Mouse (Mus musculus) forebrain, embryonic 10.5 days (tissue): ENCODE results near the gene Gm10491. TPM values are rescaled to one million over a fixed set of nuclear protein-coding genes. Genes with fewer than 3 reads are reported as not detected.

Experiments
- DNase-seq: peaks from one replicate; pipeline ENCODE4 v3.0.0-alpha.2; 2017; ENCODE audit warnings: low spot score; ENCODE audit errors: extremely low spot score
- H3K27ac ChIP-seq: fragments of 300-500 bp; sonication (generic); 2 replicates; pipeline ENCODE4 v1.5.1; 2016; ENCODE audit warnings: mild to moderate bottlenecking
- H3K27me3 ChIP-seq: fragments of 300-500 bp; sonication (generic); 2 replicates; pipeline ENCODE4 v1.6.1; 2016; ENCODE audit warnings: mild to moderate bottlenecking; ENCODE audit not compliant: poor library complexity, severe bottlenecking
- H3K36me3 ChIP-seq: fragments of 300-500 bp; sonication (generic); replicated peaks from 2 replicates; pipeline ENCODE4 v1.6.1; 2016; ENCODE audit warnings: mild to moderate bottlenecking, moderate library complexity
- H3K4me1 ChIP-seq: fragments of 300-500 bp; sonication (generic); 2 replicates; pipeline ENCODE4 v1.6.1; 2016
- H3K4me3 ChIP-seq: fragments of 300-500 bp; sonication (generic); 2 replicates; pipeline ENCODE4 v1.5.1; 2016; ENCODE audit warnings: mild to moderate bottlenecking, moderate library complexity
- H3K9me3 ChIP-seq: fragments of 300-500 bp; sonication (generic); 2 replicates; pipeline ENCODE4 v1.6.1; 2016; ENCODE audit warnings: mild to moderate bottlenecking, moderate library complexity
- WGBS: fragments of 180-500 bp; shearing (Covaris S2); methylation state at CpG from one replicate; pipeline ENCODE4 v1.1.7; 2016; 5-methylcytosine and 5-hydroxymethylcytosine counted together
- polyA plus RNA-seq: library from polyadenylated mRNA; unstranded; fragments of >200 nt; fragmentation: Nextera tagmentation; extraction: Ambion mirVana; gene quantifications from 2 replicates; pipeline ENCODE4 v1.2.1, GENCODE M21; 2016

The Gm10491 gene
- not detected in 2 replicates for polyA plus RNA-seq

DNA sequence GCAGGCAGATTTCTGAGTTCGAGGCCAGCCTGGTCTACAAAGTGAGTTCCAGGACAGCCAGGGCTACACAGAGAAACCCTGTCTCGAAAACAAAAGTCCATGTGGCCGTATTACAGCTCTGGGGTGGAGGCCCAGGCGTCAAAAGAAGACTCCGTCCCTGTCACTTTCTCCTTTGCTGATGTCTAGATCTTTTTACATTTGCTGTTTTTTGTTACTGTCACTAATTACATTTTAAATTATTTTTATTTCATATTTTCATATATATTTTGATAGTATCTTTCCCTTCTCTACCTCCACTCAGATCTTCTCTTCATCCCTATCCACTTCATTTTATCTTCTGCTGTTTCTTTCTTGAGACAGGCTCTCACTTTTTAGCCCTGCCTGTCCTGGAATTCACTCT, at the start of gene Gm10491:
Gene Gm10491, minus strand, starts transcription at position 101 of the 400 bp plus-strand sequence.
- Histone ChIP-seq H3K27ac (no peak within 1 kb of the TSS), H3K36me3 (peaks cover 24% of the 10 kb centered on the region), H3K4me1 (no peaks in the 10 kb centered on the region), H3K9me3 (no peaks in the 10 kb centered on the region; the same call in 1 of the 2 replicates), H3K27me3 (no peaks in the 10 kb centered on the region), H3K4me3 (no peak within 1 kb of the TSS)
- 92% methylated on average over 5 of the region's 5 CpGs for WGBS
- no peak for DNase-seq

DNA sequence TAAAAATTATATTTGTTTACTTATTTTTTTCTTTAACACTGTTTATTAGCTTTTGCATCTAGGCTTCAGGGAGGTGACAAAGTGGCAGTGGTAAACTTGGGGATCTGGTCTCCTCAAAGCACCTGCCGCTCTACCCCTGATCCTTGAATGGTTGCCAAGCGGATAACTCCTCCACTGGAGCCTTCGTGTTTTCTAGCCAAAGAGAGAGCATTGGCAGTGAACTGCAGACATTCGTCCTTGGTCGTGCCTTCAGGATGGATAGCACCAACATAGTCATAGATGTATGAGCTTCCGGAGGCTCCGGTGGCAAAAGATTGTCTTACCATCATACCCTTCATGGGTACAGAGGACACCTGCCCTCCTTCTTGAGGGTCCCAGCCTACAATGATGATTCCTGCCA, 42.5 kb upstream of the Gm10491 start:
- Histone ChIP-seq H3K27me3 (no peaks in the 10 kb centered on the region), H3K9me3 (peaks cover 5% of the 10 kb centered on the region; the same call in 1 of the 2 replicates), H3K4me3 (no peak overlapping the region), H3K27ac (no peak overlapping the region), H3K36me3 (0 out of 2 replicates have a peak, but pooled peaks cover 6% of the 10 kb centered on the region), H3K4me1 (peaks cover 17% of the 10 kb centered on the region)
- 95% methylated on average over 7 of the region's 7 CpGs for WGBS
- no peak for DNase-seq

DNA sequence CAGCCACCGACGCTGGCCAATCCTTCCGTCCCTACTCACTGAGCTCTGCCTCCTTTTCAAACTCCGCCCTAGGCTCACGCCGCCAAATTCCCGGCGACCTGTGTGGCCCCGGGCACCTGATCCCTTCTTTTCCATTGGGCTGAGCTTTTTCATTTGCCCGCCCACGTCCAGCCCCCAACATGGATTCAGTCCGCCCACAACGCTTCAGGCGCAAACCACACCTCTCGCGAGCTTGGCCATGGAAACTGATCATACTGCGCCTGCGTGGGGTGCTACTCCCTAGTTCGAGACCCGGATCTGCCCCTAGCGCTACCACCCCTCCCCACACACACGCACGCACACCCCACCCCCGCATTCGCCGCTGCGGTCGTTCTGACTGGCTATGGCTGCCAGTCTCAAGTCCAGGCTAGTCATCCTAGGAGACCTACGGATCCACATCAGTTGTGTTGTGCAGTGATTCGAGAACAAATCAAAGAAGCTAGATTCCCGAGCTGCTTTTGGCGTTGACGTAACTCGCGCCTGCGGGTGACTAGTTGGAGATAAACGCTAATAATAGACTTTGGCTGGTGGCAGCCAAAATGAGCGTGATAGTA, 40.4 kb upstream of the Gm10491 start:
- peak overlapping the region; percentile 58 for H3K4me3 ChIP-seq
- peaks cover 17% of the 10 kb centered on the region for H3K4me1 ChIP-seq
- peaks cover 5% of the 10 kb centered on the region; the same call in 1 of the 2 replicates for H3K9me3 ChIP-seq
- WGBS, result 15% methylated on average over 38 of the region's 38 CpGs
- peak; percentile 92 for DNase-seq
- H3K27me3 ChIP-seq, result no peaks in the 10 kb centered on the region
- peak overlapping the region; percentile 85 for H3K27ac ChIP-seq
- peaks cover 24% of the 10 kb centered on the region for H3K36me3 ChIP-seq

DNA sequence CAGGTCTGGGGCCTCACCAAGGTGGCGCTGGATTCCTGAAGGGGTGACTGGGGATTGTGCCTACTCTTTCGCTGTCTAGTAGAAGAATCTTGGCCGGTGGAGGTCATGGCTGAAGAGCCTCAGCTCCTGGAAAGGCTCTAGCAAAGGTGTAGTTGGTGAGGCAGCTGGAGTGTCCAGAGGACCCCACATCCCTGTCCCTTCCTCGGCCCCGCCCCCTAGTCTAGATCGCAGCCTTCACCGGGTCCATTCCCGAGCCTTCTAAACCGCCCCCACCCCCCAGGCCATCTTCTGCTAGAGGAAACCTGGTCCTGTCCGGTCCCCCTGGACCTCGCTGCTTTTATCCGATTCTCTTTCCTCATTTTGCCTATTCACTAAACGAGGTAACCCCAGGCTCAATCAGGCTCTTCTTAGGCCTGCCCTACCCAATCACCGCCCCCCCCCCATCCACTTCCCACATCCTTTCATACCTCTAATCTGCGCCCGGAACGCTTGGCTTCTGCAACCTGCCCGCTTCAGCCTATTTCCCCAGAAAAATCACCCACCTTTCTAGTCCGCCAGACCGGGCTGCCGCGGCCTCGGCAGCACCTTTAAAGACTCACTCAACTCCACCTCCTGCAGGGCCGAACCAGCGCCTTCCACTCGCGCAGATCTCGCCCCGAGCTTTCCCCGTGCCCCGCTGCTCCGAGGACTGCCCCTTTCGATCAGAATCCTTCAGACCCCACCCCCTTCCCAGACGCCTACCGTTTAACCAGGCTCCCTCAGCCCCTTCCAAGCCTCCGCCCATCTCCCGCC, 39.7 kb upstream of the Gm10491 start, which contains the start of gene Hdac6:
Gene Hdac6, minus strand, starts transcription at position 782 of the 792 bp plus-strand sequence.
- Histone ChIP-seq H3K9me3 (peaks cover 5% of the 10 kb centered on the region; the same call in 1 of the 2 replicates), H3K36me3 (peaks cover 24% of the 10 kb centered on the region), H3K27me3 (no peaks in the 10 kb centered on the region), H3K4me3 (peak within 1 kb of the TSS; percentile 58), H3K4me1 (peaks cover 17% of the 10 kb centered on the region), H3K27ac (peak within 1 kb of the TSS; percentile 85)
- no peak for DNase-seq
- WGBS, result 19% methylated on average over 37 of the region's 37 CpGs

DNA sequence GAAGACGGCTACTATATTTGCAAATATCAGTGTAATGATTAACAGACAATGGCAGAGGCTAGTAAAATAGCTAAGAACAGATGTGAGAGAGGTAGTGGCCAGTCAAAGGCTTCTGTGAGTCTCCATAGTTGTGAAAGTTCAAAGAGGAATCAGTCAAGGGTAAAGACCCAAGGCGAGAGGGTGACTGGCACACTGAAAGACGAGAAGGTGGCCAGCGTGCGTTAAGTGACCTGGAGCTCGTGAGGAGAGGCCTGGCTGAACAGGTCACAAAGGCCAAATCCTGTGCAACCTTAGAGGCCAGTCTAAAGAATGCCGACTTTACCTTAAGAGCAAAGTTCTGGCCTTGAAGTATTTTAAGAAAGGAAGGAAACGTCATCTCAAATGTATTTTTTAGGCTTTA, 38.0 kb upstream of the Gm10491 start:
- peaks cover 38% of the 10 kb centered on the region for H3K36me3 ChIP-seq
- DNase-seq, result no peak
- H3K27me3 ChIP-seq, result no peaks in the 10 kb centered on the region
- no peak overlapping the region for H3K27ac ChIP-seq
- peaks cover 5% of the 10 kb centered on the region; the same call in 1 of the 2 replicates for H3K9me3 ChIP-seq
- 71% methylated on average over 8 of the region's 8 CpGs for WGBS
- no peak overlapping the region for H3K4me3 ChIP-seq
- H3K4me1 ChIP-seq, result peaks cover 8% of the 10 kb centered on the region

DNA sequence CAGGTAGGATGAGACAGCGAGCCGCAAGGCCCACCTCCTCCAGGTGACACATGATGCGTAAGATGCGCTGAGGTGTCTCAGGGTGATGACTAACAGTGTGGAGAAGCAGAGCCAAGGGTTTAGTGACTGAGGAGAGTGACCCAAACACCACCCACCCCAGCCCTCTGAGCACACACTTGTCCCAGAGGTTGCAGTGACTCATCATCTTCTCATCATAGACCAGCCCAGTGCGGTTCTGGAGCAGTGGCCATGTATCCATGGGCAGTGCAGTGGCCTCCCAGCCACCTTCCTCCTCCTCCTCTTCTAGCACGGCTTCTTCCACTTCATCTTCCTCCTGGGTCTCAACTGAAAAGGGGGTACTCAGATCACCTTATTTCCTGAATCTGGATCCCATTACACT, 30.0 kb upstream of the Gm10491 start:
- Histone ChIP-seq H3K9me3 (no peaks in the 10 kb centered on the region; the same call in 1 of the 2 replicates), H3K36me3 (peaks cover 88% of the 10 kb centered on the region), H3K27ac (no peak overlapping the region), H3K27me3 (no peaks in the 10 kb centered on the region), H3K4me1 (no peaks in the 10 kb centered on the region), H3K4me3 (no peak overlapping the region)
- DNase-seq, result no peak
- WGBS, result 94% methylated on average over 6 of the region's 6 CpGs

DNA sequence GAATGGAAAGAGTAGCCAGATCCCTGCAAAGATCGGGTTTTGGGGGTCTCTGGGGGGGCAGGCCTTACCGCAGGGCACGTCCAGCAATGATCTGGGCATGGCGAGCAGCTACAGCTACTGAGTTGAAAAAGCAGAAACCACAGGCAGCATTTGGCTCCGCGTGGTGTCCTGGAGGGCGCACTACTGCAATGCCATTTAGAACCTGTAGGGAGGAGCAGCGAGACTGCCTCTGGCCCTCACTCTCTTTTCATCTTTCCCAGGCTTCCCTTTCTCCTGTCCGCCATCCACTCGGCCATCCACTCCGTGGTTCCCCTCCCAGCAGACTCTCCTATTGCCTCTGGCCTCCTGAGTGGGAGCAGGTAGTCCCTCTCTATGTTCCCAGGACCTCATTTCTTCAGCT, 29.2 kb upstream of the Gm10491 start:
- H3K36me3 ChIP-seq, result peaks cover 92% of the 10 kb centered on the region
- no peak for DNase-seq
- H3K9me3 ChIP-seq, result no peaks in the 10 kb centered on the region; the same call in 1 of the 2 replicates
- H3K27me3 ChIP-seq, result no peaks in the 10 kb centered on the region
- H3K4me3 ChIP-seq, result no peak overlapping the region
- no peak overlapping the region for H3K27ac ChIP-seq
- no peaks in the 10 kb centered on the region for H3K4me1 ChIP-seq
- 65% methylated on average over 11 of the region's 11 CpGs for WGBS

DNA sequence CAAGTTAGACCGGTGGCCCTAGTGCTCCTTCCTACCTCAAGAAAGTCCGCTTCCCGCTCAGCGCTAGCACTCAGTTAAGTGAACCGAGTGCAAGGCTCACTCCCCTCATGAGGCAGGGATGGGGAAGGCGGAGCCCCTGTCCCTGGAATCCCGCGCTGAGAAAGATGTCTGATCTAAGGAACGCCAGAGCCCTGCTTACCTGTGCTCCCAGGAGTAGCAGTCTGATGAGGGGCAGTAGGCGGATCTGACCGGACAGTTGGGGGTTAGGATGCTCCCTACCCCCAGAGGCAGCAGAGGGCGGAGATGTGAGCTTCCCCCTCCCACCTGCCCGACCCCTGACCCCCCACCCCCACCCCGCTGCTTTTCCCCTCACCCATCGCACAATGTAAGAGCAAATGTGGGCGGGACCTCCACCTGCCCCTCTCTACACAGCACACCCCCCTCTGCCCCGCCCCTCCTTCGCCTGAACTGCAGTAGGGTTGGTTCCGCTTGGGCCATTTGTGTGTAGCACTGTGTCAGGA, 20.7 kb upstream of the Gm10491 start, which contains the start of gene Eras:
Gene Eras, minus strand, starts transcription at position 338 of the 521 bp plus-strand sequence.
- H3K27me3 ChIP-seq, result peaks cover 60% of the 10 kb centered on the region
- H3K27ac ChIP-seq, result no peak within 1 kb of the TSS
- 14% methylated on average over 19 of the region's 19 CpGs for WGBS
- peak within 1 kb of the TSS; percentile 19 for H3K4me3 ChIP-seq
- H3K9me3 ChIP-seq, result peaks cover 6% of the 10 kb centered on the region; the same call in 1 of the 2 replicates
- H3K4me1 ChIP-seq, result 0 out of 2 replicates have a peak, but pooled peaks cover 15% of the 10 kb centered on the region
- DNase-seq, result no peak
- H3K36me3 ChIP-seq, result peaks cover 45% of the 10 kb centered on the region

DNA sequence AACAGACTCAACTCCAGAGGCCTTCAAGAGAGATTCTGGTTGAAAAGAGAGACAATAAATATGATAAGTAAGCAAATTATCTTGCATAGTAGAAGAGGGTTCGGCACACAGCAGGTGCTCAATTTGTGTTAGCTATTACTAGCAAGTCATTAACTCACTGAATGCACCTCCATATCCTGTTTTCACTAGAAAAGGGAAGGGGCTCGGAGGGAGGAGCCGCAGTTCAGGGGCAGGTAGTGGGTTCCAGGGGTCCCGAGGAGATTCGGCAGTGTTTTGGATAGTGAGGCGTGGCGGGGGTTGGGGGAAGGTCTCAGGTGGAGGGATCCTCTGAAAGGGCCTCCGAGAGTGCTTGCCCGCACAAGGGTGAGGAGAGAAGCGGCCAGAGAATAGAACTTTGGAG, 19.5 kb upstream of the Gm10491 start:
- Histone ChIP-seq H3K4me3 (peak overlapping the region; percentile 19; the same call in 1 of the 2 replicates), H3K27ac (no peak overlapping the region), H3K9me3 (peaks cover 6% of the 10 kb centered on the region; the same call in 1 of the 2 replicates), H3K4me1 (peaks cover 24% of the 10 kb centered on the region), H3K36me3 (peaks cover 33% of the 10 kb centered on the region), H3K27me3 (peaks cover 72% of the 10 kb centered on the region)
- WGBS, result 13% methylated on average over 10 of the region's 10 CpGs
- peak; percentile 22 for DNase-seq

DNA sequence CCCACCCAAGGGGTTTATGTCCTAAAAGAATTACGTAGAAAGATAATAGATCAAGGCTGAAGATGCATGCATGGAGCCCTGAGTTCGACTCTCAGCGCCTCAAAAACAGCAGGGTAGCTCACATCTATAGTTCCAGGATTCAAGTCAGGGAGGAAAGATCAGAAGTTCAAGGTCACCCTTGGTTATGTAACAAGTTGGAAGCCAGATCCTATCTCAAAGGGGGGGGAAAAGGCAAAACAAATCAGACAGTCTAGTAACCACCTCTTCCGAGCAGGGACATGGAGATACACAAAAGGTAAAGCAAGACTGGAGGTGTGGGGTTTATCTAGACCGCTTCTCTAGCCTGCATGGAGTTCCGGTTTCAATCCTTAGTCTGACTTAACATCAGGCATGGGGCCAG, 18.6 kb upstream of the Gm10491 start:
- peaks cover 6% of the 10 kb centered on the region; the same call in 1 of the 2 replicates for H3K9me3 ChIP-seq
- DNase-seq, result no peak
- H3K4me3 ChIP-seq, result no peak overlapping the region
- H3K4me1 ChIP-seq, result peaks cover 28% of the 10 kb centered on the region
- H3K27me3 ChIP-seq, result peaks cover 80% of the 10 kb centered on the region
- WGBS, result 78% methylated on average over 6 of the region's 6 CpGs
- H3K36me3 ChIP-seq, result peaks cover 24% of the 10 kb centered on the region
- H3K27ac ChIP-seq, result no peak overlapping the region

DNA sequence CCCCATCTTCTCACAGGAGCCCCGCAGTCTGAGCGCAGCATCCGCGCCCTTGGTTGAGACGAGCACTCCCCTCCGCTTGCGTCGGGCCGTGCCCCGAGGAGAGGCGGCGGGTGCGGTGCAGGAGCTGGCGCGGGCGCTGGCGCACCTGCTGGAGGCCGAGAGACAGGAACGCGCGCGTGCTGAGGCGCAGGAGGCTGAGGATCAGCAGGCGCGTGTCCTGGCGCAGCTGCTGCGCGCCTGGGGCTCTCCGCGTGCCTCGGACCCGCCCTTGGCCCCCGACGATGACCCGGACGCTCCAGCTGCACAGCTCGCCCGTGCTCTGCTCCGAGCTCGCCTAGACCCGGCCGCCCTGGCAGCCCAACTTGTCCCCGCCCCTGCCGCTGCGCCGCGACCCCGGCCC, 14.4 kb upstream of the Gm10491 start:
- peak; percentile 27 for DNase-seq
- no peaks in the 10 kb centered on the region for H3K9me3 ChIP-seq
- peak overlapping the region; percentile 40; the same call in 1 of the 2 replicates for H3K27ac ChIP-seq
- H3K27me3 ChIP-seq, result peaks cover 75% of the 10 kb centered on the region
- WGBS, result 19% methylated on average over 48 of the region's 48 CpGs
- peak overlapping the region; percentile 46 for H3K4me3 ChIP-seq
- H3K4me1 ChIP-seq, result peaks cover 30% of the 10 kb centered on the region
- no peaks in the 10 kb centered on the region for H3K36me3 ChIP-seq

DNA sequence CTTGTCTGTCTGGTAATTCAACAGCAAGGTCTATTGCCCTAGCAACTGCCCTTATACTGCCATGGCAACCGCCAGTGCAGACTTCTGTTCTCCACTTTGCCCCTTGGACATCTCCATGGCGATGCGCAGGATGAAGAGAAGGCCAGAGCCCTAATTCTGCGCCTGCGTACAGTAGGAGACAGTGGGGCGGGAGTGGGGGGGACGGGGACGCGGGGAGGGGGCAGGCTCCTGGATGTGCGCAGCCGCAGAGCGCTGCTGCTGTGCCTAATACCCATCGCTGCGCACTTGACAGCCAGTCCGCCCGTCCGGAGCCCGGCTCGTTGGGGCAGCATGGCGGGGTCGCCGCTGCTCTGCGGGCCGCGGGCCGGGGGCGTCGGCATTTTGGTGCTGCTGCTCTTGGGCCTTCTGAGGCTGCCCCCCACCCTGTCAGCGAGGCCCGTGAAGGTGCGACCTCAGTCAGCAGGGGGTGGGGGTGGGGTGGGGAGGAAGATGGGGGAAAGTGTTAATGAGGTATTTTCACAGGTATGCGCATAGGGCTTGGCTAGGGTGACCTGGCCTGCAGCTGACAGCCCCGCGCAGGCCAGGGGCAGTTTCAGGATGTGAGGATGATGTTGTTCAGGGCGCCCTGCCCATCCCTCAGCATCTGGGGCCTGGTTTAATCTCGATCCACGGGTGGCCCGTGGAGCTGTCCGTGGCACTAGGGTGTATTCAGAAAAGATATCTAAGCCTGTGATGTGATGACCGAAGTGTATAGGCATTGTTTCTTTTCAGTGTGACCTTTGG, 12.2 kb upstream of the Gm10491 start, which contains the start of gene Pcsk1n:
Gene Pcsk1n, plus strand, starts transcription at position 222 of the 783 bp plus-strand sequence.
- H3K27me3 ChIP-seq, result peaks cover 53% of the 10 kb centered on the region
- peak within 1 kb of the TSS; percentile 51 for H3K4me3 ChIP-seq
- no peaks in the 10 kb centered on the region for H3K9me3 ChIP-seq
- DNase-seq, result peak; percentile 51
- 10% methylated on average over 40 of the region's 40 CpGs for WGBS
- H3K4me1 ChIP-seq, result peaks cover 30% of the 10 kb centered on the region
- no peaks in the 10 kb centered on the region for H3K36me3 ChIP-seq
- H3K27ac ChIP-seq, result peak within 1 kb of the TSS; percentile 73
